ENCODE assay signal across 22 mouse cellular contexts in the genomic region with DNA sequence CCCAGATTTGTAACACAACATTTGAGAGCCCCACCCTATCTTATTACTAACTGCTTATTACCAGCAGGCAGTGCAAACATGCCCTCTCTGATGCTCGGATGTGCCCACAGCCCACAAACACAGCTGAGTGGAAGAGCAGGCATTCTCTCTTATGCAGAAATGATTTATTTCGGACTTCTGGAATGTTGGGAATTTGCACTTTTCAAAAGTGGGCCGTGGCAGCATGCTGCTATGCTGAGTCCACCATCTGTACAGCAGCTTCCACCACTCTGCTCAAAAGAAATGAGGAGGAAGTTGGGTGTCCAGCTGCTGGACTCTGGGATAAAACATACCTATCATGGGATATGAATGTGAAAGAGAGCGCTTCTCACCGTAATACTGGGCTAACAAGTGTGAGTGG.
"Had no signal": no experiment of that assay in that cellular context is flagged by ENCODE, and none has a peak within 500 bp of the region (broad histone marks: within the 10 kb centered on the region; RNA-seq: fewer than 3 reads in every experiment).

No protein-coding gene starts in this region.

- DNase-seq: kidney, postnatal 10 days; kidney, postnatal 36 days; layer of hippocampus, postnatal 36 days; liver, postnatal 0 days; lung, embryonic 14.5 days; lung, postnatal 10 days; lung, postnatal 36 days; midbrain, embryonic 14.5 days; right cerebral cortex, adult 18-20 months; right cerebral cortex, postnatal 14 days; right cerebral cortex, postnatal 4 days; thymus, adult 2 months; thymus, postnatal 14 days had no signal

- H3K27me3 ChIP-seq: kidney, embryonic 15.5 days; megakaryocyte, embryonic 14.5 days; neural tube, embryonic 12.5 days; neural tube, embryonic 15.5 days had no signal

- H3K4me2 ChIP-seq: kidney, embryonic 15.5 days; liver, embryonic 11.5 days; lung, embryonic 14.5 days; midbrain, embryonic 11.5 days; neural tube, embryonic 12.5 days; neural tube, embryonic 15.5 days had no signal

- H3K36me3 ChIP-seq: kidney, embryonic 15.5 days; neural tube, embryonic 12.5 days; neural tube, embryonic 15.5 days had no signal

- H3K4me3 ChIP-seq: kidney, embryonic 15.5 days; left cerebral cortex, adult 2 months; megakaryocyte, embryonic 14.5 days; neural tube, embryonic 12.5 days; neural tube, embryonic 15.5 days had no signal

- H3K27ac ChIP-seq: kidney, embryonic 15.5 days; left cerebral cortex, adult 2 months; liver, embryonic 14.5 days; neural tube, embryonic 12.5 days; neural tube, embryonic 15.5 days; stomach, postnatal 0 days had no signal

- ATAC-seq: liver, postnatal 0 days had no signal

- H3K4me1 ChIP-seq: kidney, embryonic 15.5 days; megakaryocyte, embryonic 14.5 days; neural tube, embryonic 15.5 days had no signal

- H3K9me3 ChIP-seq: kidney, embryonic 15.5 days; megakaryocyte, embryonic 14.5 days; neural tube, embryonic 12.5 days; neural tube, embryonic 15.5 days had no signal

- H3K9ac ChIP-seq: kidney, embryonic 15.5 days; liver, embryonic 14.5 days; liver, postnatal 0 days; lung, embryonic 14.5 days; neural tube, embryonic 12.5 days; neural tube, embryonic 15.5 days had no signal
